7 mouse cellular contexts compared by ENCODE assay signal in genomic region chr5:137785164-137786031, GRCm38 (mm10). TPM values are rescaled to one million over a fixed set of nuclear protein-coding genes. Genes with fewer than 3 reads are reported as not detected.
A peak's percentile ranks its signal among the peaks of the same experiment; 100 is the strongest.
DNase-seq lines count a peak whose midpoint lies in the region; ATAC-seq and TF ChIP-seq lines count a peak whose summit lies in the region.

No protein-coding gene starts in this region.

- no peak for TF ChIP-seq CTCF in kidney, adult 2 months (conservative IDR thresholded peaks at IDR 0.05; ENCODE audit: insufficient read depth, insufficient read length, low read depth, low read length)
- no peak for TF ChIP-seq CTCF in lung, postnatal 0 days (IDR thresholded peaks at IDR 0.05)
- no peak for TF ChIP-seq CTCF in small intestine, adult 2 months (IDR thresholded peaks at IDR 0.05; ENCODE audit: extremely low read depth, insufficient read length, insufficient replicate concordance, low read depth, low read length)

- H3K4me1 ChIP-seq in kidney, adult 2 months (ENCODE audit: control insufficient read depth, insufficient read depth, low read length): peaks cover 16% of the 10 kb centered on the region
- peaks cover 26% of the 10 kb centered on the region for H3K4me1 ChIP-seq in lung, postnatal 0 days (ENCODE audit: insufficient read depth, low read depth, low read length)
- peaks cover 19% of the 10 kb centered on the region for H3K4me1 ChIP-seq in small intestine, adult 2 months (ENCODE audit: control insufficient read depth, insufficient read depth, insufficient read length, low read length)

- ATAC-seq in lung, postnatal 0 days: peak; percentile 3; the same call in 1 of the 2 replicates

- no peaks in the 10 kb centered on the region for H3K9me3 ChIP-seq in lung, postnatal 0 days (ENCODE audit: low read length)

- H3K9ac ChIP-seq in lung, postnatal 0 days (replicated peaks; ENCODE audit: low read depth): peak overlapping the region; percentile 80

- WGBS in kidney, adult 2 months: 2% methylated on average over 59 of the region's 62 CpGs
- WGBS in lung, postnatal 0 days: 4% methylated on average over 34 of the region's 62 CpGs
- WGBS in small intestine, adult 2 months: 1% methylated on average over 61 of the region's 62 CpGs

- H3K4me2 ChIP-seq in lung, postnatal 0 days (replicated peaks; ENCODE audit: low read depth, low read length): peak overlapping the region; percentile 85

- intact Hi-C loops in gastrocnemius, postnatal 14 days (cut with DNase I; ENCODE audit: low total_unique reads): no loop called here

- no peak for TF ChIP-seq EP300 in lung, postnatal 0 days (IDR thresholded peaks at IDR 0.05)

- H3K27ac ChIP-seq in kidney, adult 2 months (ENCODE audit: insufficient read depth, low read depth, low read length): peak overlapping the region; percentile 97
- peak overlapping the region; percentile 99 for H3K27ac ChIP-seq in lung, postnatal 0 days (ENCODE audit: low read length)
- peak overlapping the region; percentile 95 for H3K27ac ChIP-seq in small intestine, adult 2 months (ENCODE audit: insufficient read depth, low read depth, low read length)

- peak overlapping the region; percentile 61 for H3K4me3 ChIP-seq in kidney, adult 2 months (ENCODE audit: insufficient read depth, low read depth, low read length)
- peak overlapping the region; percentile 63 for H3K4me3 ChIP-seq in lung, postnatal 0 days (ENCODE audit: low read depth, low read length)
- peak overlapping the region; percentile 93 for H3K4me3 ChIP-seq in small intestine, adult 2 months (ENCODE audit: low read depth, low read length)

- no peaks in the 10 kb centered on the region; the same call in 1 of the 2 replicates for H3K36me3 ChIP-seq in kidney, adult 2 months (ENCODE audit: control insufficient read depth, insufficient read depth, low read length)
- H3K36me3 ChIP-seq in lung, postnatal 0 days (ENCODE audit: insufficient read depth, low read length): peaks cover 13% of the 10 kb centered on the region
- H3K36me3 ChIP-seq in small intestine, adult 2 months (ENCODE audit: control insufficient read depth, insufficient read depth, low read length): peaks cover 30% of the 10 kb centered on the region

- TF ChIP-seq POLR2A in kidney, adult 2 months (IDR thresholded peaks at IDR 0.05; ENCODE audit: low read depth, low read length): no peak
- TF ChIP-seq POLR2A in small intestine, adult 2 months (IDR thresholded peaks at IDR 0.05; ENCODE audit: low read depth, low read length): no peak

- no peaks in the 10 kb centered on the region for H3K27me3 ChIP-seq in kidney, adult 2 months (replicated peaks; ENCODE audit: control insufficient read depth, insufficient read depth, low read length)
- no peaks in the 10 kb centered on the region for H3K27me3 ChIP-seq in lung, postnatal 0 days (replicated peaks; ENCODE audit: insufficient read depth, low read length)
- no peaks in the 10 kb centered on the region for H3K27me3 ChIP-seq in small intestine, adult 2 months (ENCODE audit: control insufficient read depth, insufficient read depth, low read length)

- peak; percentile 11 for DNase-seq in urinary bladder, postnatal 14 days (ENCODE audit: low spot score)
- DNase-seq in urinary bladder, adult 18-20 months (ENCODE audit: low spot score in 2 of 2): no peak
- peak; percentile 55 for DNase-seq in brain, adult 2 months (ENCODE audit: low read depth, low spot score)
- peak; percentile 55 for DNase-seq in gastrocnemius, postnatal 14 days
- DNase-seq in kidney, adult 2 months: no peak
- DNase-seq in lung, postnatal 0 days (ENCODE audit: low spot score): peak; percentile 64

RNA-seq across cellular contexts. Expression of gene Mepce, which starts 2.1 kb away (rescaled TPM):
- total RNA-seq in gastrocnemius, postnatal 14 days (2021): 10 to 100 TPM; 20.7 to 21.1 TPM
- 41.0 and 42.9 TPM in 2 replicates for polyA plus RNA-seq in kidney, adult 2 months (2012; rRNA removed)
- polyA plus RNA-seq in lung, postnatal 0 days (2015; fragmentation: Nextera tagmentation; extraction: Ambion mirVana): 12.2 and 13.7 TPM in 2 replicates
- 11.0 and 41.7 TPM in 2 replicates for polyA plus RNA-seq in small intestine, adult 2 months (2012; rRNA removed)

RNA-seq across cellular contexts. Expression of gene Zcwpw1, which starts 2.2 kb away (rescaled TPM):
- total RNA-seq in gastrocnemius, postnatal 14 days (2021): 1 to 10 TPM in 1 of 2 experiments, under 1 TPM in 1; 0.84 to 1.7 TPM
- polyA plus RNA-seq in kidney, adult 2 months (2012; rRNA removed): 1.6 and 2.5 TPM in 2 replicates
- 2.4 and 4.3 TPM in 2 replicates for polyA plus RNA-seq in lung, postnatal 0 days (2015; fragmentation: Nextera tagmentation; extraction: Ambion mirVana)
- polyA plus RNA-seq in small intestine, adult 2 months (2012; rRNA removed): 0.25 and 0.39 TPM in 2 replicates

RNA-seq across cellular contexts. Expression of gene Ppp1r35, which starts 6.7 kb away (rescaled TPM):
- 1 to 10 TPM; 6.8 to 7.2 TPM for total RNA-seq in gastrocnemius, postnatal 14 days (2021)
- 30.6 and 36.6 TPM in 2 replicates for polyA plus RNA-seq in kidney, adult 2 months (2012; rRNA removed)
- polyA plus RNA-seq in lung, postnatal 0 days (2015; fragmentation: Nextera tagmentation; extraction: Ambion mirVana): 28.8 and 29.8 TPM in 2 replicates
- polyA plus RNA-seq in small intestine, adult 2 months (2012; rRNA removed): 40.0 and 75.4 TPM in 2 replicates

RNA-seq across cellular contexts. Expression of gene Tsc22d4, which starts 39.9 kb away (rescaled TPM):
- total RNA-seq in gastrocnemius, postnatal 14 days (2021): 100 to 1,000 TPM; 118 to 156 TPM
- polyA plus RNA-seq in kidney, adult 2 months (2012; rRNA removed): 71.2 and 78.4 TPM in 2 replicates
- polyA plus RNA-seq in lung, postnatal 0 days (2015; fragmentation: Nextera tagmentation; extraction: Ambion mirVana): 119 and 129 TPM in 2 replicates
- polyA plus RNA-seq in small intestine, adult 2 months (2012; rRNA removed): 72.9 and 209 TPM in 2 replicates

RNA-seq across cellular contexts. Expression of gene Nyap1, which starts 44.0 kb away (rescaled TPM):
- total RNA-seq in gastrocnemius, postnatal 14 days (2021): under 1 TPM; 0.39 to 0.42 TPM
- 3.1 and 4.1 TPM in 2 replicates for polyA plus RNA-seq in kidney, adult 2 months (2012; rRNA removed)
- 0.51 and 0.65 TPM in 2 replicates for polyA plus RNA-seq in lung, postnatal 0 days (2015; fragmentation: Nextera tagmentation; extraction: Ambion mirVana)
- 7.3 and 25.1 TPM in 2 replicates for polyA plus RNA-seq in small intestine, adult 2 months (2012; rRNA removed)

Comparison
In these comparisons a context has a peak if more than half of its experiments do, and no peak if none do; other contexts are left out.
1. DNase-seq: peak in urinary bladder, postnatal 14 days (single experiment), brain, adult 2 months (single experiment), gastrocnemius, postnatal 14 days (single experiment) and lung, postnatal 0 days (single experiment); none in urinary bladder, adult 18-20 months (0 of 2) and kidney, adult 2 months (single experiment).
2. Peak in every context shown above with its lines, with median percentiles within 50 percentile points of each other: H3K27ac ChIP-seq and H3K4me3 ChIP-seq.